Mouse (Mus musculus) CH12.LX (cell line): Measurements from ENCODE around the gene Vipr2. TPM values are rescaled to one million over a fixed set of nuclear protein-coding genes. Genes with fewer than 3 reads are reported as not detected.
A peak's percentile ranks its signal among the peaks of the same experiment; 100 is the strongest.

ENCODE experiments used
- DNase-seq: peaks from one replicate; pipeline ENCODE4 v3.0.0-alpha.2; 2013; ENCODE audit errors: extremely low read depth
- H3K27ac ChIP-seq: 2 replicates; pipeline ENCODE4 v1.5.1; 2012; ENCODE audit warnings: low read depth, mild to moderate bottlenecking, control low read depth, moderate library complexity; ENCODE audit not compliant: insufficient read depth
- H3K27me3 ChIP-seq: replicated peaks from 2 replicates; pipeline ENCODE3; 2012; ENCODE audit warnings: inconsistent platforms
- H3K36me3 ChIP-seq, 2 experiments: replicated peaks in 1 of 2; 2 replicates each; pipeline versions ENCODE3 to v1.6.1; 2012; ENCODE audit warnings: inconsistent platforms in 1 of 2, low read length in 1 of 2, mild to moderate bottlenecking in 1 of 2, mixed read lengths in 1 of 2, moderate library complexity in 1 of 2; ENCODE audit not compliant: control insufficient read depth in 1 of 2, insufficient read depth in 1 of 2
- H3K4me1 ChIP-seq, 2 experiments: 2 replicates each; pipeline ENCODE4 v1.6.1; 2012; ENCODE audit warnings: inconsistent platforms in 1 of 2, moderate library complexity in 1 of 2; ENCODE audit not compliant: insufficient read depth in 2 of 2, control insufficient read depth in 1 of 2
- H3K4me2 ChIP-seq: 2 replicates; pipeline ENCODE4 v1.6.1; 2012; ENCODE audit warnings: low read depth, mild to moderate bottlenecking, control low read depth; ENCODE audit not compliant: poor library complexity, insufficient read depth, severe bottlenecking
- H3K4me3 ChIP-seq, 3 experiments: fragments of 150-350 bp in 1 of 3; sonication (generic) in 1 of 3; replicated peaks in 1 of 3; 2 replicates each; pipeline versions ENCODE3 to v1.5.1; 2011 to 2012; ENCODE audit warnings: low read depth in 2 of 3, low read length in 2 of 3, mild to moderate bottlenecking in 2 of 3, moderate library complexity in 2 of 3, control low read depth in 1 of 3, improper control_type of control experiment in 1 of 3, inconsistent platforms in 1 of 3, mixed read lengths in 1 of 3; ENCODE audit not compliant: poor library complexity in 1 of 3
- H3K79me2 ChIP-seq: replicated peaks from 2 replicates; pipeline ENCODE4 v1.6.1; 2012; ENCODE audit warnings: mild to moderate bottlenecking, moderate library complexity; ENCODE audit not compliant: control insufficient read depth, poor library complexity, insufficient read depth, severe bottlenecking; ENCODE audit errors: extremely low read depth
- H3K9ac ChIP-seq: 2 replicates; pipeline ENCODE4 v1.6.1; 2012; ENCODE audit warnings: low read depth, mild to moderate bottlenecking, control low read depth, moderate library complexity; ENCODE audit not compliant: insufficient read depth
- H3K9me3 ChIP-seq: replicated peaks from 2 replicates; pipeline ENCODE3; 2012; ENCODE audit warnings: low read length, inconsistent platforms, mixed read lengths
- CHD1 ChIP-seq: IDR thresholded peaks from 2 replicates; pipeline ENCODE4 v1.6.1; 2012; ENCODE audit warnings: low read depth, low read length, improper control_type of control experiment, inconsistent platforms
- EP300 ChIP-seq: IDR thresholded peaks from 2 replicates; pipeline ENCODE4 v1.6.1; 2011; ENCODE audit warnings: low read length, improper control_type of control experiment
- ETS1 ChIP-seq: conservative IDR thresholded peaks from 2 replicates; pipeline ENCODE4 v1.6.1; 2012; ENCODE audit warnings: low read depth, mild to moderate bottlenecking, inconsistent platforms, low read length, improper control_type of control experiment, moderate library complexity
- MAFK ChIP-seq: IDR thresholded peaks from 2 replicates; pipeline ENCODE4 v1.6.1; 2011; ENCODE audit warnings: low read length, improper control_type of control experiment; ENCODE audit not compliant: insufficient replicate concordance
- MAX ChIP-seq: IDR thresholded peaks from 2 replicates; pipeline ENCODE4 v1.6.1; 2011; ENCODE audit warnings: low read length, improper control_type of control experiment
- MAZ ChIP-seq: IDR thresholded peaks from 2 replicates; pipeline ENCODE4 v1.6.1; 2012; ENCODE audit warnings: low read depth, mild to moderate bottlenecking, inconsistent platforms, low read length, improper control_type of control experiment, moderate library complexity
- PAX5 ChIP-seq: IDR thresholded peaks from 2 replicates; pipeline ENCODE4 v1.6.1; 2012; ENCODE audit warnings: low read length, inconsistent platforms, mixed read lengths
- POLR2A ChIP-seq: IDR thresholded peaks from 2 replicates; pipeline ENCODE4 v1.6.1; 2011; ENCODE audit warnings: low read depth, mild to moderate bottlenecking, improper control_type of control experiment, low read length
- RAD21 ChIP-seq: IDR thresholded peaks from 2 replicates; pipeline ENCODE4 v1.6.1; 2011; ENCODE audit warnings: low read depth, mild to moderate bottlenecking, low read length, improper control_type of control experiment, moderate library complexity
- RCOR1 ChIP-seq: conservative IDR thresholded peaks from 2 replicates; pipeline ENCODE4 v1.6.1; 2012; ENCODE audit warnings: low read depth, mild to moderate bottlenecking, inconsistent platforms, low read length, improper control_type of control experiment
- SIN3A ChIP-seq: IDR thresholded peaks from 2 replicates; pipeline ENCODE4 v1.6.1; 2012; ENCODE audit warnings: low read length, improper control_type of control experiment, inconsistent platforms
- SMC3 ChIP-seq: IDR thresholded peaks from 2 replicates; pipeline ENCODE4 v1.6.1; 2011; ENCODE audit warnings: low read depth, low read length, improper control_type of control experiment
- TBP ChIP-seq: conservative IDR thresholded peaks from 2 replicates; pipeline ENCODE4 v1.6.1; 2011; ENCODE audit warnings: low read depth, low read length, improper control_type of control experiment
- UBTF ChIP-seq: IDR thresholded peaks from 2 replicates; pipeline ENCODE4 v1.6.1; 2012; ENCODE audit warnings: low read depth, mild to moderate bottlenecking, inconsistent platforms, low read length, improper control_type of control experiment, moderate library complexity
- USF1 ChIP-seq: IDR thresholded peaks from 2 replicates; pipeline ENCODE4 v1.6.1; 2014; ENCODE audit warnings: low read depth, mild to moderate bottlenecking, inconsistent platforms, low read length, improper control_type of control experiment
- USF2 ChIP-seq: conservative IDR thresholded peaks from 2 replicates; pipeline ENCODE4 v1.6.1; 2011; ENCODE audit warnings: low read depth, low read length, improper control_type of control experiment
- ZMIZ1 ChIP-seq: IDR thresholded peaks from 2 replicates; pipeline ENCODE4 v1.6.1; 2012; ENCODE audit warnings: low read depth, mild to moderate bottlenecking, inconsistent platforms, low read length, improper control_type of control experiment
- dilution Hi-C: fragments of 300-500 bp; cut with MboI; formaldehyde crosslinking; loops from 2 replicates; pipeline ENCODE4 v1.14.3; 2020; ENCODE audit warnings: low sequenced_read_pairs; ENCODE audit not compliant: extremely low pct_unique_long_range_greater_than_20kb, extremely low pct_ligation_motif_present
- in situ Hi-C: fragments of 300-500 bp; cut with MboI; formaldehyde crosslinking; loops from 3 replicates; pipeline ENCODE4 v1.14.3; 2019; ENCODE audit warnings: low sequenced_read_pairs, low pct_ligation_motif_present, low pct_unique_long_range_greater_than_20kb, mixed read lengths
- polyA plus RNA-seq: library from polyadenylated mRNA; unstranded; fragments of >175 nt; gene quantifications from 2 replicates; pipeline ENCODE4 v1.2.1, GENCODE M21; 2012; ENCODE audit warnings: low read depth; ENCODE audit not compliant: insufficient read length
- total RNA-seq, 2 experiments: library from RNA; depleted of rRNA; stranded (reverse); fragments of 300-350 nt in 1 of 2; fragments of >200 nt in 1 of 2; gene quantifications; 2 replicates each; pipeline ENCODE4 v1.2.3; 2012 to 2014

The Vipr2 gene
- total and polyA plus RNA-seq, 3 experiments, result 0.05 to 0.19 TPM; not detected in 1

- dilution Hi-C loops, result no loop called here
- no peak for DNase-seq
- in situ Hi-C loops, result no loop called here
These were observed 68.2 kb downstream of the Vipr2 start for GRCm38 (mm10) chr12:116145686-116146085.

GRCm38 (mm10) chr12:116146996-116147634 is 69.6 kb downstream of the Vipr2 start:
- no peak for TF ChIP-seq MAZ
- no peak for TF ChIP-seq POLR2A
- TF ChIP-seq EP300, result no peak
- no peak for TF ChIP-seq UBTF
- TF ChIP-seq USF2, result no peak
- TF ChIP-seq MAFK, result no peak
- no peak for TF ChIP-seq PAX5
- TF ChIP-seq RAD21, result no peak
- TF ChIP-seq RCOR1, result no peak
- Histone ChIP-seq H3K4me2 (no peak overlapping the region), H3K4me3 (no peak overlapping the region), H3K9ac (no peak overlapping the region), H3K4me1 (peaks cover 20 to 62% of the 10 kb centered on the region in 2 experiments), H3K36me3 (no peaks in the 10 kb centered on the region), H3K27ac (no peak overlapping the region), H3K27me3 (no peaks in the 10 kb centered on the region), H3K9me3 (no peaks in the 10 kb centered on the region), H3K79me2 (no peaks in the 10 kb centered on the region)
- in situ Hi-C loops (no loop called here), dilution Hi-C loops (no loop called here)
- no peak for DNase-seq

More at GRCm38 (mm10) chr12:116145686-116146085, 68.2 kb downstream of the Vipr2 start:
- Histone ChIP-seq H3K27ac (no peak overlapping the region), H3K9me3 (no peaks in the 10 kb centered on the region), H3K9ac (no peak overlapping the region), H3K4me3 (no peak overlapping the region), H3K36me3 (no peaks in the 10 kb centered on the region), H3K79me2 (no peaks in the 10 kb centered on the region), H3K4me1 (peaks cover 26 to 76% of the 10 kb centered on the region in 2 experiments), H3K4me2 (0 out of 2 replicates have a peak overlapping the region, but pooled peaks have one; percentile 11), H3K27me3 (no peaks in the 10 kb centered on the region)
- TF ChIP-seq TBP (no peak), USF1 (no peak), CHD1 (no peak), MAFK (peak; percentile 94), PAX5 (no peak)

- in situ Hi-C loops (no loop called here), dilution Hi-C loops (no loop called here)
- Histone ChIP-seq H3K27ac (no peak overlapping the region), H3K79me2 (no peaks in the 10 kb centered on the region), H3K36me3 (no peaks in the 10 kb centered on the region), H3K9me3 (no peaks in the 10 kb centered on the region), H3K27me3 (no peaks in the 10 kb centered on the region), H3K4me3 (no peak overlapping the region), H3K9ac (no peak overlapping the region), H3K4me1 (peaks cover 0 to 9% of the 10 kb centered on the region in 2 experiments; a peak in 2 of 4 replicates), H3K4me2 (no peak overlapping the region)
- TF ChIP-seq POLR2A, result no peak
- TF ChIP-seq SMC3, result no peak
- no peak for TF ChIP-seq ZMIZ1
- TF ChIP-seq SIN3A, result no peak
- no peak for TF ChIP-seq MAX
- TF ChIP-seq CHD1, result no peak
- no peak for TF ChIP-seq PAX5
- no peak for TF ChIP-seq ETS1
- DNase-seq, result no peak
These were observed 75.4 kb downstream of the Vipr2 start for GRCm38 (mm10) chr12:116152866-116153428.
